In the genomic region with DNA sequence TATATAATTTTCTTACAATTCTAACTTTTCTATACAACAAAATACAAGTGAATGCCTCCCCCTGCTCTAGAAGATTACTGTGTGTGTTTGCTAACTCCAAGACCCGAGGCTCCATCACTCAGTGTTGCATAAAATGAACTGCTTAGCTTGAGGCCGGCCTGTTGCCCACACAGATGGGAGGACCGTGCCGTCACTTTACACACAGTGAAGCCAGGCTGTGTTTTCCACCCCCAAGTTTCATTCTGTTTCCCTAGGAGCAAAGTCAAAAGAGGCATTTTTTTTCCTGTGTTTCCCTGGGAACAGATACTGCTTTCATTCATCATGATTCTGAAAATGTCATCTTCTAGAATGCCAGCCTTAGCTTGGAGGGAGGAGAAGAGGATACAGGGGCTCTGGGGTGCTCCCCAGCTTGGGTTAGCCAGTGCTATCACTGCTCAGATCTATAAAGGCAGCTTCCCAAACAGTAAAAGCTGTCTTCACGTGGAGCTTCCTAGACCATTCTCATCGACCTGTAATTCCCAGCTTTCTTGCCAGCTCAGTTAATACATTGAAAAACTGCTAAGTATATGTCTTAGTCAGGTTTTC, we compare ENCODE assay signal across 10 mouse cellular contexts.
DNase-seq lines count a peak whose midpoint lies in the region.
"Had no signal": no experiment of that assay in that cellular context is flagged by ENCODE, and none has a peak within 500 bp of the region (broad histone marks: within the 10 kb centered on the region; RNA-seq: fewer than 3 reads in every experiment).

No protein-coding gene starts in this region.

- intact Hi-C loops in heart, postnatal 14 days (cut with DNase I), result no loop called here

- peak; percentile 60 for DNase-seq in layer of hippocampus, adult 11-12 months (ENCODE audit: low spot score)
- DNase-seq in layer of hippocampus, postnatal 25 days (ENCODE audit: extremely low spot score in 1 of 2, low spot score in 1 of 2), result no peak
- peak; percentile 59 for DNase-seq in cerebellum, adult 8-10 months
- peak; percentile 51 to 57 for DNase-seq in layer of hippocampus, adult 8-10 months (ENCODE audit: low spot score in 2 of 2)
- DNase-seq in right cerebral cortex, postnatal 10 days (ENCODE audit: low spot score in 2 of 2), result peak; percentile 56 to 72
- DNase-seq in thymus, postnatal 36 days, result no peak
- DNase-seq in heart, postnatal 14 days, result no peak
- no peak for DNase-seq in Muller cell, postnatal 12 days (ENCODE audit: inconsistent ontology term)
- DNase-seq: kidney, adult 18-20 months; lung, postnatal 4 days had no signal

Comparison
In these comparisons a context has a peak if more than half of its experiments do, and no peak if none do; other contexts are left out.
1. DNase-seq: peak in layer of hippocampus, adult 11-12 months (single experiment), cerebellum, adult 8-10 months (single experiment), layer of hippocampus, adult 8-10 months (2 of 2) and right cerebral cortex, postnatal 10 days (2 of 2); none in layer of hippocampus, postnatal 25 days (0 of 2), thymus, postnatal 36 days (0 of 2), heart, postnatal 14 days (0 of 2) and Muller cell, postnatal 12 days (single experiment).